Mouse (Mus musculus): ENCODE data around the gene Mlycd.

DNA sequence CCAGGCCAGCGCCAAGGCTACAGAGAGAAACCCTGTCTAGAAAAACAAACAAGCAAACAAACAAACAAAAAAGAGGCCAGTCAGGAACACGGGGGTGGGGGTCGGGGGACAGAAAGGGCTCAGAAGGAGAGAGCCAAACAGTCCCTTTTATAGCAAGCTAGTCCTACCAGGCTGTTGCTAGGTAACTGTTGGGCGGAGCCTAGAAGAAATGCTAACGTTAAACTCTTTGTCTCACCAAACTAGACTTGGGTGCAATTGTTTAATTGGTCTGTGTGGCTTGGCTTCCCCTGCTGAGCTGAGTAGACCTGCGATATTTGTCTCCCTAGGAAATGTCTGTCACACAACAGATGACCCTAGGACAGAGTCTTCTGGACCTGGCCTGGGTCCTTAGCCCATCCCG is 16.2 kb upstream of the Mlycd start:
- TF ChIP-seq ZC3H11A (IDR thresholded peaks at IDR 0.05; ENCODE audit: borderline replicate concordance, low read depth, low read length) (no peak), ZNF384 (IDR thresholded peaks at IDR 0.05; ENCODE audit: low read depth, low read length) (no peak)
